Mouse (Mus musculus) cerebellum, adult 2 months (tissue): ENCODE data around the gene Lamb3.

Experiments
- CTCF ChIP-seq: fragments of 200-500 bp; IDR thresholded peaks from 2 replicates; pipeline ENCODE4 v1.5.1; 2011; ENCODE audit warnings: low read depth, mild to moderate bottlenecking, control low read depth, low read length, moderate library complexity, borderline replicate concordance; ENCODE audit not compliant: insufficient read depth
- POLR2A ChIP-seq: fragments of 200-500 bp; IDR thresholded peaks from 2 replicates; pipeline ENCODE4 v1.6.1; 2011; ENCODE audit warnings: low read length, control low read depth, borderline replicate concordance; ENCODE audit not compliant: insufficient read depth

DNA sequence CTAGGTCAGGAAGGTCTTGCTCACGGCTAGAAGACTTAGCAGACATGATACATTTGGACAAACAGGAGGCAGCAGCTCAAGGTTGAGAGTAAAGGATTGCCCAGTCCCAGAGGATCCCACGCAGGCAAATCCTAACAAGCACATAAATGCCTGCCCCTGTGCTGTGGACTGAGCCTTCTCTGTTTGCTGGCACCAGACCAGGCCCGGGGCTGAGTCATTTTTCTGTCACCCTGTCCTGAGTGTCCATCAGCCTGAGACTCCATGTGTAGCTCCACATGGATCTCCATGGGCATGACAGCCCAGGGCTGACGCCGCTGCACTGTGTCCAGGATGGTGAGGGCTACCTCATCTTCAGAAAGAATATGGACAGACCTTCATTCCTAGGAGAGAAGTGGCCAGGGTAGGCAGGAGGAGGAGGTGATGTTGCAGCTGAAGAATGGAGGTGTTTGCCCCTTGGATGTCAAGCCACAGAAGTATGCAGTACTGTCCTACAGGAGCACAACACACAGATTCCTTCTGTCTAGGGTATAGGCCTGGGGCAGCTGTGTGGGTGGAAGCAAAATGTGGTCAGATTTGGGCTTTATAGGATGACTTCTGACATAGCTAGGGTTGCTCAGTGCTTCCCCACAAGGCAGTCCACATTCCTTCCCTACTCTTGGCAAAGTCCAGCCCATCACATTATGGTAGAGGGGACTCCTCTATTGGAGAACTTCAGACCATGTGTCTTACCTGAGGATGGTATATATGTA, 134.9 kb downstream of the Lamb3 start:
- TF ChIP-seq CTCF (no peak), POLR2A (no peak)
